Mouse (Mus musculus) CH12.LX (cell line): ENCODE results near the gene Cks2. TPM values are rescaled to one million over a fixed set of nuclear protein-coding genes. Genes with fewer than 3 reads are reported as not detected.

ENCODE experiments used
- DNase-seq: peaks from one replicate; pipeline ENCODE4 v3.0.0-alpha.2; 2013; ENCODE audit errors: extremely low read depth
- H3K27ac ChIP-seq: 2 replicates; pipeline ENCODE4 v1.5.1; 2012; ENCODE audit warnings: low read depth, mild to moderate bottlenecking, control low read depth, moderate library complexity; ENCODE audit not compliant: insufficient read depth
- H3K27me3 ChIP-seq: replicated peaks from 2 replicates; pipeline ENCODE3; 2012; ENCODE audit warnings: inconsistent platforms
- H3K36me3 ChIP-seq, 2 experiments: replicated peaks in 1 of 2; 2 replicates each; pipeline versions ENCODE3 to v1.6.1; 2012; ENCODE audit warnings: inconsistent platforms in 1 of 2, low read length in 1 of 2, mild to moderate bottlenecking in 1 of 2, mixed read lengths in 1 of 2, moderate library complexity in 1 of 2; ENCODE audit not compliant: control insufficient read depth in 1 of 2, insufficient read depth in 1 of 2
- H3K4me1 ChIP-seq, 2 experiments: 2 replicates each; pipeline ENCODE4 v1.6.1; 2012; ENCODE audit warnings: inconsistent platforms in 1 of 2, moderate library complexity in 1 of 2; ENCODE audit not compliant: insufficient read depth in 2 of 2, control insufficient read depth in 1 of 2
- H3K4me2 ChIP-seq: 2 replicates; pipeline ENCODE4 v1.6.1; 2012; ENCODE audit warnings: low read depth, mild to moderate bottlenecking, control low read depth; ENCODE audit not compliant: poor library complexity, insufficient read depth, severe bottlenecking
- H3K4me3 ChIP-seq, 3 experiments: fragments of 150-350 bp in 1 of 3; sonication (generic) in 1 of 3; replicated peaks in 1 of 3; 2 replicates each; pipeline versions ENCODE3 to v1.5.1; 2011 to 2012; ENCODE audit warnings: low read depth in 2 of 3, low read length in 2 of 3, mild to moderate bottlenecking in 2 of 3, moderate library complexity in 2 of 3, control low read depth in 1 of 3, improper control_type of control experiment in 1 of 3, inconsistent platforms in 1 of 3, mixed read lengths in 1 of 3; ENCODE audit not compliant: poor library complexity in 1 of 3
- H3K79me2 ChIP-seq: replicated peaks from 2 replicates; pipeline ENCODE4 v1.6.1; 2012; ENCODE audit warnings: mild to moderate bottlenecking, moderate library complexity; ENCODE audit not compliant: control insufficient read depth, poor library complexity, insufficient read depth, severe bottlenecking; ENCODE audit errors: extremely low read depth
- H3K9ac ChIP-seq: 2 replicates; pipeline ENCODE4 v1.6.1; 2012; ENCODE audit warnings: low read depth, mild to moderate bottlenecking, control low read depth, moderate library complexity; ENCODE audit not compliant: insufficient read depth
- H3K9me3 ChIP-seq: replicated peaks from 2 replicates; pipeline ENCODE3; 2012; ENCODE audit warnings: low read length, inconsistent platforms, mixed read lengths
- BHLHE40 ChIP-seq: IDR thresholded peaks from 2 replicates; pipeline ENCODE4 v1.6.1; 2011; ENCODE audit warnings: mild to moderate bottlenecking, low read depth, low read length, improper control_type of control experiment
- CHD2 ChIP-seq: IDR thresholded peaks from 2 replicates; pipeline ENCODE4 v1.6.1; 2011; ENCODE audit warnings: low read length, improper control_type of control experiment
- CTCF ChIP-seq, 2 experiments: IDR thresholded peaks in 1 of 2; conservative IDR thresholded peaks in 1 of 2; 2 replicates each; pipeline ENCODE4 v1.5.1; 2011 to 2012; ENCODE audit warnings: low read depth in 2 of 2, low read length in 2 of 2, improper control_type of control experiment in 1 of 2, inconsistent platforms in 1 of 2, mild to moderate bottlenecking in 1 of 2, moderate library complexity in 1 of 2
- E2F4 ChIP-seq: IDR thresholded peaks from 2 replicates; pipeline ENCODE4 v1.6.1; 2011; ENCODE audit warnings: low read depth, low read length, improper control_type of control experiment; ENCODE audit not compliant: insufficient replicate concordance
- ELF1 ChIP-seq: IDR thresholded peaks from 2 replicates; pipeline ENCODE4 v1.6.1; 2014; ENCODE audit warnings: low read depth, mild to moderate bottlenecking, inconsistent platforms, low read length, improper control_type of control experiment
- JUN ChIP-seq: IDR thresholded peaks from 2 replicates; pipeline ENCODE4 v1.6.1; 2011; ENCODE audit warnings: low read depth, mild to moderate bottlenecking, low read length, improper control_type of control experiment, moderate library complexity; ENCODE audit not compliant: insufficient read depth
- JUND ChIP-seq: conservative IDR thresholded peaks from 2 replicates; pipeline ENCODE4 v1.6.1; 2011; ENCODE audit warnings: low read depth, low read length, improper control_type of control experiment
- MAFK ChIP-seq: IDR thresholded peaks from 2 replicates; pipeline ENCODE4 v1.6.1; 2011; ENCODE audit warnings: low read length, improper control_type of control experiment; ENCODE audit not compliant: insufficient replicate concordance
- MAZ ChIP-seq: IDR thresholded peaks from 2 replicates; pipeline ENCODE4 v1.6.1; 2012; ENCODE audit warnings: low read depth, mild to moderate bottlenecking, inconsistent platforms, low read length, improper control_type of control experiment, moderate library complexity
- MEF2A ChIP-seq: IDR thresholded peaks from 2 replicates; pipeline ENCODE4 v1.6.1; 2014; ENCODE audit warnings: low read depth, mild to moderate bottlenecking, inconsistent platforms, low read length, improper control_type of control experiment, borderline replicate concordance
- MXI1 ChIP-seq: IDR thresholded peaks from 2 replicates; pipeline ENCODE4 v1.6.1; 2011; ENCODE audit warnings: mild to moderate bottlenecking, low read depth, low read length, improper control_type of control experiment
- POLR2A ChIP-seq: IDR thresholded peaks from 2 replicates; pipeline ENCODE4 v1.6.1; 2011; ENCODE audit warnings: low read depth, mild to moderate bottlenecking, improper control_type of control experiment, low read length
- RAD21 ChIP-seq: IDR thresholded peaks from 2 replicates; pipeline ENCODE4 v1.6.1; 2011; ENCODE audit warnings: low read depth, mild to moderate bottlenecking, low read length, improper control_type of control experiment, moderate library complexity
- SIN3A ChIP-seq: IDR thresholded peaks from 2 replicates; pipeline ENCODE4 v1.6.1; 2012; ENCODE audit warnings: low read length, improper control_type of control experiment, inconsistent platforms
- SMC3 ChIP-seq: IDR thresholded peaks from 2 replicates; pipeline ENCODE4 v1.6.1; 2011; ENCODE audit warnings: low read depth, low read length, improper control_type of control experiment
- TCF12 ChIP-seq: IDR thresholded peaks from 2 replicates; pipeline ENCODE4 v1.6.1; 2014; ENCODE audit warnings: low read depth, mild to moderate bottlenecking, inconsistent platforms, low read length, improper control_type of control experiment
- ZMIZ1 ChIP-seq: IDR thresholded peaks from 2 replicates; pipeline ENCODE4 v1.6.1; 2012; ENCODE audit warnings: low read depth, mild to moderate bottlenecking, inconsistent platforms, low read length, improper control_type of control experiment
- dilution Hi-C: fragments of 300-500 bp; cut with MboI; formaldehyde crosslinking; loops from 2 replicates; pipeline ENCODE4 v1.14.3; 2020; ENCODE audit warnings: low sequenced_read_pairs; ENCODE audit not compliant: extremely low pct_unique_long_range_greater_than_20kb, extremely low pct_ligation_motif_present
- in situ Hi-C: fragments of 300-500 bp; cut with MboI; formaldehyde crosslinking; loops from 3 replicates; pipeline ENCODE4 v1.14.3; 2019; ENCODE audit warnings: low sequenced_read_pairs, low pct_ligation_motif_present, low pct_unique_long_range_greater_than_20kb, mixed read lengths
- polyA plus RNA-seq: library from polyadenylated mRNA; unstranded; fragments of >175 nt; gene quantifications from 2 replicates; pipeline ENCODE4 v1.2.1, GENCODE M21; 2012; ENCODE audit warnings: low read depth; ENCODE audit not compliant: insufficient read length
- total RNA-seq, 2 experiments: library from RNA; depleted of rRNA; stranded (reverse); fragments of 300-350 nt in 1 of 2; fragments of >200 nt in 1 of 2; gene quantifications; 2 replicates each; pipeline ENCODE4 v1.2.3; 2012 to 2014

Gene Cks2
- total and polyA plus RNA-seq, 3 experiments = 142 to 465 (median 143) TPM

- in situ Hi-C loops = loop anchor here (25.0 kb wide), 2 partner anchors 156 to 431 kb away; no protein-coding TSS in a partner anchor
- H3K9me3 ChIP-seq = no peaks in the 10 kb centered on the region
- peaks cover 3 to 18% of the 10 kb centered on the region in 2 experiments; a peak in 2 of 4 replicates for H3K4me1 ChIP-seq
- no peak overlapping the region for H3K27ac ChIP-seq
- dilution Hi-C loops = no loop called here
- no peak overlapping the region for H3K9ac ChIP-seq
- TF ChIP-seq ZMIZ1 = no peak
- TF ChIP-seq BHLHE40 = no peak
- no peak for TF ChIP-seq TCF12
- TF ChIP-seq POLR2A = no peak
- no peak for TF ChIP-seq CHD2
- no peak for TF ChIP-seq ELF1
- no peak for TF ChIP-seq E2F4
- TF ChIP-seq MEF2A = no peak
- peak; percentile 64 for TF ChIP-seq SMC3
- peak; percentile 73 for TF ChIP-seq RAD21
- TF ChIP-seq MAFK = no peak
- TF ChIP-seq MXI1 = no peak
- TF ChIP-seq SIN3A = no peak
- TF ChIP-seq MAZ = no peak
- TF ChIP-seq CTCF (conservative IDR thresholded peaks at IDR 0.05 in 1 of 2, IDR thresholded peaks at IDR 0.05 in 1 of 2; ENCODE audit: low read depth in 2 of 2, low read length in 2 of 2) = peak; percentile 74 to 83
- TF ChIP-seq JUN = no peak
- H3K27me3 ChIP-seq = no peaks in the 10 kb centered on the region
- H3K4me2 ChIP-seq = no peak overlapping the region
- H3K4me3 ChIP-seq = no peak overlapping the region
- no peaks in the 10 kb centered on the region for H3K36me3 ChIP-seq
- H3K79me2 ChIP-seq = no peaks in the 10 kb centered on the region
- DNase-seq = peak; percentile 56
Measured at GRCm38 (mm10) chr13:51617861-51618260, 27.2 kb upstream of the Cks2 start.

- Histone ChIP-seq H3K4me1 (peaks cover 3 to 12% of the 10 kb centered on the region in 2 experiments; a peak in 2 of 4 replicates), H3K27ac (no peak overlapping the region), H3K4me3 (no peak overlapping the region), H3K79me2 (no peaks in the 10 kb centered on the region), H3K9ac (no peak overlapping the region), H3K36me3 (no peaks in the 10 kb centered on the region), H3K4me2 (no peak overlapping the region), H3K27me3 (no peaks in the 10 kb centered on the region), H3K9me3 (no peaks in the 10 kb centered on the region)
- no peak for TF ChIP-seq JUND
- TF ChIP-seq ELF1 = no peak
- in situ Hi-C loops = loop anchor here (25.0 kb wide), 2 partner anchors 156 to 431 kb away; no protein-coding TSS in a partner anchor
- no peak for DNase-seq
- dilution Hi-C loops = no loop called here
Measured at GRCm38 (mm10) chr13:51618602-51619001, 26.4 kb upstream of the Cks2 start.
